Mouse (Mus musculus): ENCODE results near the gene Atg4c.

GRCm38 (mm10) chr4:99178851-99179250 is 14.9 kb upstream of the Atg4c start:
- no peak for TF ChIP-seq POLR2A (IDR thresholded peaks at IDR 0.05; ENCODE audit: extremely low read depth, insufficient read depth, low read length)
- no peak for TF ChIP-seq CTCF (IDR thresholded peaks at IDR 0.05; ENCODE audit: extremely low read depth, insufficient read depth, low read length)
